Mouse (Mus musculus) gastrocnemius, postnatal 14 days (tissue): ENCODE results near the gene Tcirg1. TPM values are rescaled to one million over a fixed set of nuclear protein-coding genes. Genes with fewer than 3 reads are reported as not detected.

Experiments
- DNase-seq: peaks from one replicate; pipeline ENCODE4 v3.0.0; 2021; ENCODE audit warnings: mixed read lengths
- intact Hi-C: fragments of 180-260 bp; cut with DNase I; formaldehyde crosslinking; loops from one replicate; pipeline ENCODE4 v1.15.1; 2025; ENCODE audit warnings: low total_unique reads
- total RNA-seq, 2 experiments: library from RNA; stranded (reverse); gene quantifications; 2 replicates each; pipeline ENCODE4 v1.2.3; 2021

The Tcirg1 gene
- total RNA-seq, 2 experiments from 2014 or later = 7.3 to 8.5 TPM

- intact Hi-C loops = no loop called here
- DNase-seq = peak; percentile 90
Measured at GRCm38 (mm10) chr19:3929211-3929941, 22.4 kb upstream of the Tcirg1 start, which contains the start of gene Aldh3b1. Gene Aldh3b1 (minus strand): TSS chr19:3929808.

GRCm38 (mm10) chr19:3928779-3929178, 21.8 kb upstream of the Tcirg1 start:
- no peak for DNase-seq
- intact Hi-C loops = no loop called here

GRCm38 (mm10) chr19:3927989-3928388, 21.1 kb upstream of the Tcirg1 start:
- no peak for DNase-seq
- intact Hi-C loops = no loop called here

- DNase-seq = no peak
- intact Hi-C loops = no loop called here
Measured at GRCm38 (mm10) chr19:3926685-3927084, 19.8 kb upstream of the Tcirg1 start.

GRCm38 (mm10) chr19:3926279-3926678, 19.3 kb upstream of the Tcirg1 start:
- no peak for DNase-seq
- intact Hi-C loops = no loop called here

- no peak for DNase-seq
- intact Hi-C loops = no loop called here
Measured at GRCm38 (mm10) chr19:3925859-3926258, 18.9 kb upstream of the Tcirg1 start.

GRCm38 (mm10) chr19:3924868-3925267, 17.9 kb upstream of the Tcirg1 start:
- intact Hi-C loops = no loop called here
- no peak for DNase-seq

GRCm38 (mm10) chr19:3924190-3924589, 17.3 kb upstream of the Tcirg1 start:
- DNase-seq = no peak
- intact Hi-C loops = no loop called here

- DNase-seq = peak; percentile 78
- intact Hi-C loops = no loop called here
Measured at GRCm38 (mm10) chr19:3923586-3923985, 16.7 kb upstream of the Tcirg1 start.

GRCm38 (mm10) chr19:3922661-3923371, 15.9 kb upstream of the Tcirg1 start:
- intact Hi-C loops = no loop called here
- DNase-seq = peak; percentile 6

GRCm38 (mm10) chr19:3919928-3920327, 13.0 kb upstream of the Tcirg1 start:
- DNase-seq = no peak
- intact Hi-C loops = no loop called here

GRCm38 (mm10) chr19:3916727-3917126, 9.8 kb upstream of the Tcirg1 start:
- DNase-seq = no peak
- intact Hi-C loops = no loop called here

- intact Hi-C loops = no loop called here
Measured at GRCm38 (mm10) chr19:3914535-3914934, 7.6 kb upstream of the Tcirg1 start.

GRCm38 (mm10) chr19:3913692-3914091, 6.8 kb upstream of the Tcirg1 start:
- intact Hi-C loops = no loop called here
- no peak for DNase-seq

More at GRCm38 (mm10) chr19:3914535-3914934, 7.6 kb upstream of the Tcirg1 start:
- no peak for DNase-seq

GRCm38 (mm10) chr19:3912337-3913204, 5.6 kb upstream of the Tcirg1 start, which contains the start of gene Ndufs8:
Gene Ndufs8 (minus strand): TSS chr19:3912774.
- DNase-seq = peak; percentile 88
- intact Hi-C loops = no loop called here

- intact Hi-C loops = no loop called here
- no peak for DNase-seq
Measured at GRCm38 (mm10) chr19:3910206-3910605, 3.3 kb upstream of the Tcirg1 start.

- intact Hi-C loops = no loop called here
- DNase-seq = no peak
Measured at GRCm38 (mm10) chr19:3907876-3908660, 1.1 kb upstream of the Tcirg1 start.

- intact Hi-C loops = no loop called here
- DNase-seq = no peak
Measured at GRCm38 (mm10) chr19:3906326-3906725, 607 bp downstream of the Tcirg1 start.

- intact Hi-C loops = no loop called here
- DNase-seq = peak; percentile 45
Measured at GRCm38 (mm10) chr19:3905261-3905969, 1.5 kb downstream of the Tcirg1 start.
